Mouse (Mus musculus): ENCODE measurements around the gene Vmn2r37.
"Not testable (repeated sequence)": the region's sequence is repeated elsewhere in the genome, so short reads cannot be mapped to it uniquely, and the experiment has no call there.

The Vmn2r37 gene

GRCm38 (mm10) chr7:9223553-9223952, at the start of gene Vmn2r37:
Gene Vmn2r37, minus strand, starts transcription at chr7:9223653.
- not testable (repeated sequence) for DNase-seq (ENCODE audit: low read depth)

Measured in naive thymus-derived CD4-positive, alpha-beta T cell, adult 2 months (primary cell).